Mouse (Mus musculus) neural tube, embryonic 12.5 days (tissue): ENCODE data around the gene Fam83e. TPM values are rescaled to one million over a fixed set of nuclear protein-coding genes. Genes with fewer than 3 reads are reported as not detected.

Experiments
- ATAC-seq: fragments of 200-750 bp; cut with Nextera tagmentation; 2 replicates; pipeline ENCODE4 v1.8.0; 2017; ENCODE audit warnings: low read depth, mild to moderate bottlenecking, moderate TSS enrichment, moderate library complexity; ENCODE audit not compliant: low FRiP score
- H3K27ac ChIP-seq: fragments of 300-500 bp; sonication (generic); 2 replicates; pipeline ENCODE4 v1.5.1; 2016
- H3K27me3 ChIP-seq: fragments of 300-500 bp; sonication (generic); replicated peaks from 2 replicates; pipeline ENCODE4 v1.6.1; 2016; ENCODE audit warnings: mild to moderate bottlenecking
- H3K36me3 ChIP-seq: fragments of 300-500 bp; sonication (generic); 2 replicates; pipeline ENCODE4 v1.6.1; 2016; ENCODE audit warnings: mild to moderate bottlenecking
- H3K4me1 ChIP-seq: fragments of 300-500 bp; sonication (generic); 2 replicates; pipeline ENCODE4 v1.6.1; 2016
- H3K4me2 ChIP-seq: fragments of 300-500 bp; sonication (generic); replicated peaks from 2 replicates; pipeline ENCODE4 v1.6.1; 2016; ENCODE audit warnings: mild to moderate bottlenecking
- H3K4me3 ChIP-seq: fragments of 300-500 bp; sonication (generic); 2 replicates; pipeline ENCODE4 v1.5.1; 2016
- H3K9ac ChIP-seq: fragments of 300-500 bp; sonication (generic); 2 replicates; pipeline ENCODE4 v1.6.1; 2016; ENCODE audit warnings: mild to moderate bottlenecking
- H3K9me3 ChIP-seq: fragments of 300-500 bp; sonication (generic); 2 replicates; pipeline ENCODE4 v1.6.1; 2016; ENCODE audit warnings: mild to moderate bottlenecking
- WGBS: fragments of 180-500 bp; shearing (Covaris S2); methylation state at CpG from one replicate; pipeline ENCODE4 v1.1.7; 2016; 5-methylcytosine and 5-hydroxymethylcytosine counted together
- polyA plus RNA-seq: library from polyadenylated mRNA; unstranded; fragments of >200 nt; fragmentation: Nextera tagmentation; extraction: Ambion mirVana; gene quantifications from 2 replicates; pipeline ENCODE4 v1.2.1, GENCODE M21; 2016

The Fam83e gene
- polyA plus RNA-seq, 1 experiment from 2014 or later = 0.94 TPM

GRCm38 (mm10) chr7:45689800-45690199 is 31.2 kb upstream of the Fam83e start:
- ATAC-seq = no peak
- WGBS = 79% methylated on average over 11 of the region's 11 CpGs
- no peak overlapping the region for H3K27ac ChIP-seq
- H3K27me3 ChIP-seq = no peaks in the 10 kb centered on the region
- no peak overlapping the region for H3K9ac ChIP-seq
- no peaks in the 10 kb centered on the region for H3K9me3 ChIP-seq
- H3K4me1 ChIP-seq = peaks cover 13% of the 10 kb centered on the region
- H3K4me3 ChIP-seq = no peak overlapping the region
- H3K4me2 ChIP-seq = no peak overlapping the region
- H3K36me3 ChIP-seq = no peaks in the 10 kb centered on the region

- no peak for ATAC-seq
- WGBS = 84% methylated on average over 2 of the region's 2 CpGs
- Histone ChIP-seq H3K36me3 (no peaks in the 10 kb centered on the region), H3K27me3 (no peaks in the 10 kb centered on the region), H3K9me3 (no peaks in the 10 kb centered on the region), H3K4me1 (peaks cover 6% of the 10 kb centered on the region), H3K4me3 (no peak overlapping the region), H3K4me2 (no peak overlapping the region), H3K9ac (no peak overlapping the region), H3K27ac (no peak overlapping the region)
Observed at GRCm38 (mm10) chr7:45692364-45692763, 28.6 kb upstream of the Fam83e start.

- Histone ChIP-seq H3K36me3 (no peaks in the 10 kb centered on the region), H3K4me1 (peaks cover 6% of the 10 kb centered on the region), H3K27me3 (peaks cover 9% of the 10 kb centered on the region), H3K9me3 (no peaks in the 10 kb centered on the region), H3K4me2 (no peak within 1 kb of the TSS), H3K9ac (no peak within 1 kb of the TSS), H3K4me3 (no peak within 1 kb of the TSS), H3K27ac (no peak within 1 kb of the TSS)
- 89% methylated on average over 50 of the region's 50 CpGs for WGBS
- no peak for ATAC-seq
Observed at GRCm38 (mm10) chr7:45693921-45694591, 27.0 kb upstream of the Fam83e start, which contains the start of gene Sec1. Gene Sec1 (minus strand): TSS chr7:45694402.

- ATAC-seq = peak; percentile 45; the same call in 1 of the 2 replicates
- WGBS = 4% methylated on average over 6 of the region's 6 CpGs
- peaks cover 19% of the 10 kb centered on the region for H3K27me3 ChIP-seq
- no peak overlapping the region for H3K9ac ChIP-seq
- no peak overlapping the region for H3K27ac ChIP-seq
- H3K36me3 ChIP-seq = no peaks in the 10 kb centered on the region
- H3K4me1 ChIP-seq = peaks cover 15% of the 10 kb centered on the region
- H3K4me2 ChIP-seq = no peak overlapping the region
- no peaks in the 10 kb centered on the region for H3K9me3 ChIP-seq
- no peak overlapping the region for H3K4me3 ChIP-seq
Observed at GRCm38 (mm10) chr7:45695098-45695497, 25.9 kb upstream of the Fam83e start.

GRCm38 (mm10) chr7:45697894-45698293 is 23.1 kb upstream of the Fam83e start:
- H3K27ac ChIP-seq = no peak overlapping the region
- no peaks in the 10 kb centered on the region for H3K36me3 ChIP-seq
- no peak overlapping the region for H3K4me3 ChIP-seq
- ATAC-seq = no peak
- H3K9ac ChIP-seq = no peak overlapping the region
- no peak overlapping the region for H3K4me2 ChIP-seq
- no peaks in the 10 kb centered on the region for H3K9me3 ChIP-seq
- H3K27me3 ChIP-seq = peaks cover 26% of the 10 kb centered on the region
- WGBS = 80% methylated on average over 7 of the region's 7 CpGs
- peaks cover 30% of the 10 kb centered on the region for H3K4me1 ChIP-seq

- H3K27ac ChIP-seq = peak within 1 kb of the TSS; percentile 46; the same call in 1 of the 2 replicates
- 1% methylated on average over 36 of the region's 36 CpGs for WGBS
- peak within 1 kb of the TSS; percentile 80 for H3K4me2 ChIP-seq
- peaks cover 43% of the 10 kb centered on the region for H3K4me1 ChIP-seq
- H3K4me3 ChIP-seq = peak within 1 kb of the TSS; percentile 47
- H3K27me3 ChIP-seq = peaks cover 26% of the 10 kb centered on the region
- no peaks in the 10 kb centered on the region for H3K9me3 ChIP-seq
- no peak for ATAC-seq
- H3K36me3 ChIP-seq = no peaks in the 10 kb centered on the region
- H3K9ac ChIP-seq = peak within 1 kb of the TSS; percentile 67
Observed at GRCm38 (mm10) chr7:45699523-45700141, 21.4 kb upstream of the Fam83e start, which contains the start of gene Car11. Gene Car11 (plus strand): TSS chr7:45699843.

GRCm38 (mm10) chr7:45700301-45701015 is 20.6 kb upstream of the Fam83e start:
- Histone ChIP-seq H3K4me3 (peak overlapping the region; percentile 47), H3K27ac (peak overlapping the region; percentile 46; the same call in 1 of the 2 replicates), H3K4me2 (peak overlapping the region; percentile 80), H3K4me1 (peaks cover 41% of the 10 kb centered on the region), H3K27me3 (peaks cover 26% of the 10 kb centered on the region), H3K9ac (peak overlapping the region; percentile 67), H3K9me3 (no peaks in the 10 kb centered on the region), H3K36me3 (no peaks in the 10 kb centered on the region)
- WGBS = under 1% methylated on average over 20 of the region's 20 CpGs
- ATAC-seq = peak; percentile 6

GRCm38 (mm10) chr7:45701072-45701471 is 19.9 kb upstream of the Fam83e start:
- Histone ChIP-seq H3K9ac (peak overlapping the region; percentile 48), H3K9me3 (no peaks in the 10 kb centered on the region), H3K36me3 (no peaks in the 10 kb centered on the region), H3K4me2 (peak overlapping the region; percentile 80), H3K4me1 (peaks cover 48% of the 10 kb centered on the region), H3K27me3 (peaks cover 26% of the 10 kb centered on the region), H3K4me3 (peak overlapping the region; percentile 47), H3K27ac (no peak overlapping the region; the same call in 1 of the 2 replicates)
- 23% methylated on average over 11 of the region's 11 CpGs for WGBS
- no peak for ATAC-seq

GRCm38 (mm10) chr7:45701607-45702006 is 19.4 kb upstream of the Fam83e start:
- Histone ChIP-seq H3K27me3 (peaks cover 26% of the 10 kb centered on the region), H3K4me2 (peak overlapping the region; percentile 80), H3K9ac (no peak overlapping the region), H3K4me1 (peaks cover 53% of the 10 kb centered on the region), H3K27ac (no peak overlapping the region), H3K4me3 (no peak overlapping the region), H3K9me3 (no peaks in the 10 kb centered on the region), H3K36me3 (no peaks in the 10 kb centered on the region)
- ATAC-seq = no peak
- WGBS = 84% methylated on average over 11 of the region's 11 CpGs

- Histone ChIP-seq H3K9me3 (no peaks in the 10 kb centered on the region), H3K9ac (no peak overlapping the region), H3K4me2 (peak overlapping the region; percentile 91; the same call in 1 of the 2 replicates), H3K27ac (no peak overlapping the region), H3K27me3 (peaks cover 26% of the 10 kb centered on the region), H3K36me3 (no peaks in the 10 kb centered on the region), H3K4me1 (peaks cover 60% of the 10 kb centered on the region), H3K4me3 (no peak overlapping the region)
- 94% methylated on average over 11 of the region's 11 CpGs for WGBS
- no peak for ATAC-seq
Observed at GRCm38 (mm10) chr7:45702316-45702715, 18.7 kb upstream of the Fam83e start.

GRCm38 (mm10) chr7:45702809-45703520 is 18.0 kb upstream of the Fam83e start:
- ATAC-seq = no peak
- Histone ChIP-seq H3K4me2 (peak overlapping the region; percentile 91), H3K9me3 (no peaks in the 10 kb centered on the region), H3K27me3 (peaks cover 26% of the 10 kb centered on the region), H3K4me3 (0 out of 2 replicates have a peak overlapping the region, but pooled peaks have one; percentile 32), H3K27ac (0 out of 2 replicates have a peak overlapping the region, but pooled peaks have one; percentile 28), H3K9ac (peak overlapping the region; percentile 35; the same call in 1 of the 2 replicates), H3K36me3 (no peaks in the 10 kb centered on the region), H3K4me1 (peaks cover 67% of the 10 kb centered on the region)
- 89% methylated on average over 17 of the region's 17 CpGs for WGBS
